Mouse (Mus musculus) heart, embryonic 11.5 days (tissue): Measurements from ENCODE around the gene Rln1. TPM values are rescaled to one million over a fixed set of nuclear protein-coding genes. Genes with fewer than 3 reads are reported as not detected.

Source experiments
- ATAC-seq: fragments of 200-750 bp; cut with Nextera tagmentation; replicated peaks from 2 replicates; pipeline ENCODE4 v1.8.0; 2017; ENCODE audit warnings: moderate library complexity; ENCODE audit not compliant: insufficient number of reproducible peaks, low FRiP score, low TSS enrichment
- H3K27ac ChIP-seq: fragments of 300-500 bp; sonication (generic); 2 replicates; pipeline ENCODE4 v1.5.1; 2014; ENCODE audit warnings: mild to moderate bottlenecking, low read depth, low read length
- H3K27me3 ChIP-seq: fragments of 300-500 bp; sonication (generic); 2 replicates; pipeline ENCODE4 v1.6.1; 2014; ENCODE audit warnings: mild to moderate bottlenecking, low read length, mixed read lengths; ENCODE audit not compliant: control insufficient read depth, insufficient read depth
- H3K36me3 ChIP-seq: fragments of 300-500 bp; sonication (generic); 2 replicates; pipeline ENCODE4 v1.6.1; 2014; ENCODE audit warnings: mild to moderate bottlenecking, low read length, moderate library complexity, mixed read lengths; ENCODE audit not compliant: control insufficient read depth, insufficient read depth
- H3K4me1 ChIP-seq: fragments of 300-500 bp; sonication (generic); 2 replicates; pipeline ENCODE4 v1.6.1; 2014; ENCODE audit warnings: low read length; ENCODE audit not compliant: control insufficient read depth, insufficient read depth
- H3K4me2 ChIP-seq: fragments of 300-500 bp; sonication (generic); 2 replicates; pipeline ENCODE4 v1.6.1; 2014; ENCODE audit warnings: mild to moderate bottlenecking, moderate library complexity
- H3K4me3 ChIP-seq: fragments of 300-500 bp; sonication (generic); 2 replicates; pipeline ENCODE4 v1.5.1; 2014; ENCODE audit warnings: low read depth, low read length
- H3K9ac ChIP-seq: fragments of 300-500 bp; sonication (generic); 2 replicates; pipeline ENCODE4 v1.6.1; 2014; ENCODE audit warnings: mild to moderate bottlenecking, low read depth, low read length, moderate library complexity
- H3K9me3 ChIP-seq: fragments of 300-500 bp; sonication (generic); replicated peaks from 2 replicates; pipeline ENCODE4 v1.6.1; 2016; ENCODE audit warnings: low read length; ENCODE audit not compliant: control insufficient read depth
- WGBS: fragments of 180-500 bp; shearing (Covaris S2); extraction: QIAGEN DNeasy Blood & Tissue Kit; methylation state at CpG from one replicate; pipeline ENCODE4 v1.1.7; 2014; ENCODE audit not compliant: insufficient replicate concordance; 5-methylcytosine and 5-hydroxymethylcytosine counted together
- polyA plus RNA-seq: library from polyadenylated mRNA; unstranded; fragments of >200 nt; fragmentation: Nextera tagmentation; extraction: Ambion mirVana; gene quantifications from 2 replicates; pipeline ENCODE4 v1.2.1, GENCODE M21; 2014

Gene Rln1
- polyA plus RNA-seq, 1 experiment from 2014 or later = 0.60 TPM

DNA sequence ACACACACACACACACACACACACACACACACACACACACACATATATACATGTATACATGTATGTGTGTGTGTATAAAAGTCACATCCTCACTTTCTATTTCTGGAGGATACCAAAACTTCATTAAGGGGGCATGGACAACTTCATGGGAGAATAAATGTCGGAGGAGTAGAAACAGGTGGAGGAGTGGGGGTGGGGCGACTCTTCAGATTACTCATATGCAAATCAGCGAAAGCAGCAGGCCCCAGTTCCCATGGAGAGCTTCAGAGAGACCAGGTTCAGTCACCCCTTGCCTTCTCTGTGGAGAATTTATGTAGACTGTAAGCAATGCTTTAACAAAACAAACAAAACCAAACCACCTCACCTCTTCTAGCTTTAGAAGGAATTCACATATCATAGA lies 30.6 kb upstream of the Rln1 start:
- no peak for ATAC-seq
- Histone ChIP-seq H3K36me3 (no peaks in the 10 kb centered on the region), H3K9ac (no peak overlapping the region), H3K27me3 (peaks cover 4% of the 10 kb centered on the region; the same call in 1 of the 2 replicates), H3K4me3 (no peak overlapping the region), H3K4me2 (no peak overlapping the region), H3K9me3 (no peaks in the 10 kb centered on the region), H3K4me1 (peaks cover 5% of the 10 kb centered on the region; the same call in 1 of the 2 replicates), H3K27ac (no peak overlapping the region)
- 20% methylated on average over 3 of the region's 3 CpGs for WGBS

DNA sequence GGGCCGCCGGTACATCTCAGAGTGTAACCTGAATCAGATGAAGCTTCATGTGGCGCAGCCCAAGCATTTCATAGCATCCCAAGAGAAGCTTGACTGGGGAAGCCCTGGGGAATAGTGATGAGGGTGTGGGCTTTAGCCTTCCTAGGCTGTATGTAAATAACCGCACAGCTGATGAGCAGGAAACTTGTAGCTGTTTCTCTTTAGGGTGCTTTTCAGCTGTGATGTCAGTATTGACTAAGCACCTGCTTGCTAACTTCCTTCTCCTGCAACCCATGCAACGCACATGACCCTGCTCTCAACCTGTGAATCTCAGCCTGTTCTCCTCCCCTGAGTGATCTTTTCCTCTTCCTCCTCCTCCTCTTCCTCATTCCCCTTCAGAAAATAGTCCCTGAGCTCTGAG lies 29.6 kb upstream of the Rln1 start:
- Histone ChIP-seq H3K4me1 (peaks cover 5% of the 10 kb centered on the region; the same call in 1 of the 2 replicates), H3K9ac (no peak overlapping the region), H3K9me3 (no peaks in the 10 kb centered on the region), H3K4me3 (no peak overlapping the region), H3K27ac (no peak overlapping the region), H3K27me3 (peaks cover 4% of the 10 kb centered on the region; the same call in 1 of the 2 replicates), H3K4me2 (no peak overlapping the region), H3K36me3 (no peaks in the 10 kb centered on the region)
- ATAC-seq = no peak
- WGBS = 66% methylated on average over 5 of the region's 5 CpGs

DNA sequence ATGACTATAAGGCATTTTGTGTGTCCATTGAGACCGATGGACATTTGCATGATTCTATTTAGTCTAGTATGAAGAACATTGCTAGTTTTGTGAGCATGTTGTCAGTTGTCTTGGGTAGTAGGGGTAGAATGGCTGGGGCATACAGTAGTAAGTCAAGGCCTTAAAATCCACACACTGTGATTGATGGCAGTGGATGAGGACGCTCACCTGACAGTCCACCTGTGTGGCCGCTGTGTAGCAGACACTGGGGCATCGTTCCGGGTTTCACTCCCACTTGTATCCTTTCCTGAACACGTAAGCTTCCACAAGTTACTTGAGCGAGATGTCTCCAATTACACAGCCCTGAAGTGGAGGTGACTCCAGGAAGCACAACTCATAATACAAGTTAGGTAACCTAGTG lies 29.1 kb upstream of the Rln1 start:
- no peaks in the 10 kb centered on the region for H3K9me3 ChIP-seq
- no peak for ATAC-seq
- WGBS = 80% methylated on average over 7 of the region's 7 CpGs

DNA sequence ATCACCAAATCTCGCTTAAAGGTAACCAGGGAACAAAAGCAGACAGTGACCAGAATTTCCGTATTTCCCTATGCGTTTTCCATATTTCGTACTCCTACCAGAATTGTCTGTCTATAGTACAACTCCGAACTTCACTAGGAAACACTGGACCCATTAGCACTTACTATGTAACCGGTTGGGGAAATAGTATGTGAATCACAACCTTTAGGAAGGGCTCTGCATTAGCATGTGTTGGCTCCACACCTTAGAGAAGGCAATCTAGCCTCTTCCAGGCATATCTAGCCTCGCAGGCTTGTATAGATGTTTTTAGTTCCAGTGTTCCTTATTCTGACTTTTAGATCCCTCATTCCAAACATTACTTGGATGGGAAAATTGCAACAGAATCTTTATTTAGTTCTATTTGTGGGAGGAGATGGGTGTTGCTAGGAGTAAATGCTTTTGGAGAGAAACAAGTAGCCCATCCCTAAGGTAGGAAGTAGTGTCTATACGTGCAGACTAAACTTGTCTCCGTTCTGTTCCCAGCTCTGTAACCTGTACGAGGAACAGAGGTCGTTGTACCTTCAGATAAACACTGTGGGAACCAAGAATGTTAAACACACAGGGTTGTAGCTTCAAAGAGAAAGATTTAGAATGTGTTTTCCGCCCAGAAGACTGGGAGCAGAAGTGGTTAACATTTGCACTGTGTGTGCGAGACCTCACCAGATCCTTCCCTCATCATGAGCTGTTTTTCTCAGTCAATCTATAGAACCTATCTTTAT lies 27.9 kb upstream of the Rln1 start:
- Histone ChIP-seq H3K4me2 (peak overlapping the region; percentile 67), H3K9ac (peak overlapping the region; percentile 71), H3K4me3 (peak overlapping the region; percentile 68), H3K9me3 (no peaks in the 10 kb centered on the region), H3K36me3 (no peaks in the 10 kb centered on the region), H3K4me1 (peaks cover 5% of the 10 kb centered on the region; the same call in 1 of the 2 replicates), H3K27me3 (peaks cover 4% of the 10 kb centered on the region; the same call in 1 of the 2 replicates), H3K27ac (no peak overlapping the region)
- ATAC-seq = no peak
- WGBS = 41% methylated on average over 13 of the region's 13 CpGs

More for the DNA sequence above, 29.1 kb upstream of the Rln1 start:
- H3K36me3 ChIP-seq = no peaks in the 10 kb centered on the region
- H3K9ac ChIP-seq = no peak overlapping the region
- H3K4me1 ChIP-seq = peaks cover 5% of the 10 kb centered on the region; the same call in 1 of the 2 replicates
- peaks cover 4% of the 10 kb centered on the region; the same call in 1 of the 2 replicates for H3K27me3 ChIP-seq
- H3K4me2 ChIP-seq = no peak overlapping the region
- H3K27ac ChIP-seq = no peak overlapping the region
- no peak overlapping the region for H3K4me3 ChIP-seq

DNA sequence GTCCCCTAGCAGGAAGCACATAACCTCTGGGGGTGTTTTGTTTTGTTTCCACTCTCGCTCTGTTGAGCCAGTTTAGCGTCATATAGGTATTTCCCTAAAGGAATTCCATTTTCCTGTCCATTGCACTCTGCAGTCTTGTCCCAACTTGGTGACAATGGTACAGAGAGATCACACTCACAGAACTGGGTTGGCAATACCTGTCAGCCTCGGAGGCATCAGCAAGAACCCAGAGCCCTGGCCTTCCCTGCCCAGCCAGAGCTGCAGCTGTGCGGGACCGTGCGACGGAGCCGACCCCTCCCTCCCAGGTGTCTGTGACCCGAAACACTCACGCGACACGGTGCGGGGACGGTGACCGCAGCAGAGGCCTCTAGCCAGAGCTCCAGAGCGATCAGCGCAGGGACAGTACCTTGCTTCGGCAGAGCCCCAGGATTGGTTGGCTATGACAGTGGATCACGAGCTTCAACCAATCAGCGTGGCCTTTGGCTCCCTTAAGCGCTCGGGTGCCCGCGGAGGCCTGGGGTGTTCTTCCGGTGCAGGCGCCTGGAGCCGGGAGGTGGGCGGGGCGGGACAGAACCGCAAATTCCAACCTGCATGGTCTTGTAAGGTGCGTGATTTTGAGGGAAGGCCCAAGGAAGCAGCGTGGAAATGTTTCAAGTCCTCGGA lies 27.1 kb upstream of the Rln1 start:
- peak; percentile 98 for ATAC-seq
- WGBS = 3% methylated on average over 33 of the region's 33 CpGs
- H3K4me1 ChIP-seq = peaks cover 5% of the 10 kb centered on the region; the same call in 1 of the 2 replicates

DNA sequence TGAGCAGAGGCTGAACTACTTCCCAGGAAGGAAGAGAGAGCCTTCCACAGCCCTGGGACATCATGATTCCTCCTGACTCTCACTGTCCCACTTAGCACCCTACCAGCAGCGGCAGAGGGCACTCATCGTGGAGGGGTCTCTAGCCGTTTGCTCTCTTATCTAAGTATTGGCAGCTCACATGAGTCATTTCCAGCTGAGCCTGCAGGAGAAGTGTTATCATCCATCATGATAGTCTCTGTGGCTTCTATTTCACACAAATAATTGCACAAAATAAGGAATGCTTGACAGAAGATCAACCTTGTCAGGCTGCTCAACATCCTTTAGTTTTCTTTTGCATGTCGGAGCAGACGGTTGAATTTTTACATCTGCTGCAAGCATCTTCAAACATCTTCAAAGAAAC lies 25.8 kb upstream of the Rln1 start:
- WGBS = 46% methylated on average over 5 of the region's 5 CpGs
- Histone ChIP-seq H3K4me1 (peaks cover 5% of the 10 kb centered on the region; the same call in 1 of the 2 replicates), H3K27ac (no peak overlapping the region), H3K36me3 (no peaks in the 10 kb centered on the region), H3K9me3 (no peaks in the 10 kb centered on the region), H3K4me2 (no peak overlapping the region), H3K9ac (no peak overlapping the region), H3K27me3 (peaks cover 4% of the 10 kb centered on the region; the same call in 1 of the 2 replicates), H3K4me3 (no peak overlapping the region)
- ATAC-seq = no peak

More for the DNA sequence above, 27.1 kb upstream of the Rln1 start:
- no peaks in the 10 kb centered on the region for H3K36me3 ChIP-seq
- peaks cover 4% of the 10 kb centered on the region; the same call in 1 of the 2 replicates for H3K27me3 ChIP-seq
- H3K4me2 ChIP-seq = peak overlapping the region; percentile 67
- peak overlapping the region; percentile 68 for H3K4me3 ChIP-seq
- H3K9ac ChIP-seq = peak overlapping the region; percentile 71
- no peaks in the 10 kb centered on the region for H3K9me3 ChIP-seq
- no peak overlapping the region for H3K27ac ChIP-seq

DNA sequence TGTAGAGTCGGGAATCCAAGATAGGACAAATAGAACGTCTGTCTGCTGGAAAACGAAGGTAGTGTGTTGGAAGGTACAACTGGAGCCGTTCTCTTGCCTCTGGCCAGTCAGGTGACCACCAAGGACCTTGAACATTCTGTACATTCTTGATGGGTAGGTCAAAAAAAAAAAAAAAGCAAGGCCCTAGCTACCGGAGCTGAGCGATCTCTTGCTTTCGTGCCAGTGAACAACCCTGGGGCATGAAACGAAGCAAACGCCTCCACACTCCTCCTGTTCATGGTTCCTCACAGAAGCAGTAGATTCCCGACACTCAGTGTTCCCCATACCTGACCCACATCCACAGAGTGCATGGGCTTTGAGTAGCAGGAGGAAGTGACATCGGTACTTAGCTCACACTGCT lies 21.8 kb upstream of the Rln1 start:
- H3K27ac ChIP-seq = no peak overlapping the region
- H3K9me3 ChIP-seq = no peaks in the 10 kb centered on the region
- no peaks in the 10 kb centered on the region for H3K4me1 ChIP-seq
- no peak overlapping the region for H3K4me2 ChIP-seq
- no peak for ATAC-seq
- H3K36me3 ChIP-seq = no peaks in the 10 kb centered on the region
- H3K27me3 ChIP-seq = no peaks in the 10 kb centered on the region
- no peak overlapping the region for H3K4me3 ChIP-seq
- WGBS = 77% methylated on average over 11 of the region's 11 CpGs
- H3K9ac ChIP-seq = no peak overlapping the region

DNA sequence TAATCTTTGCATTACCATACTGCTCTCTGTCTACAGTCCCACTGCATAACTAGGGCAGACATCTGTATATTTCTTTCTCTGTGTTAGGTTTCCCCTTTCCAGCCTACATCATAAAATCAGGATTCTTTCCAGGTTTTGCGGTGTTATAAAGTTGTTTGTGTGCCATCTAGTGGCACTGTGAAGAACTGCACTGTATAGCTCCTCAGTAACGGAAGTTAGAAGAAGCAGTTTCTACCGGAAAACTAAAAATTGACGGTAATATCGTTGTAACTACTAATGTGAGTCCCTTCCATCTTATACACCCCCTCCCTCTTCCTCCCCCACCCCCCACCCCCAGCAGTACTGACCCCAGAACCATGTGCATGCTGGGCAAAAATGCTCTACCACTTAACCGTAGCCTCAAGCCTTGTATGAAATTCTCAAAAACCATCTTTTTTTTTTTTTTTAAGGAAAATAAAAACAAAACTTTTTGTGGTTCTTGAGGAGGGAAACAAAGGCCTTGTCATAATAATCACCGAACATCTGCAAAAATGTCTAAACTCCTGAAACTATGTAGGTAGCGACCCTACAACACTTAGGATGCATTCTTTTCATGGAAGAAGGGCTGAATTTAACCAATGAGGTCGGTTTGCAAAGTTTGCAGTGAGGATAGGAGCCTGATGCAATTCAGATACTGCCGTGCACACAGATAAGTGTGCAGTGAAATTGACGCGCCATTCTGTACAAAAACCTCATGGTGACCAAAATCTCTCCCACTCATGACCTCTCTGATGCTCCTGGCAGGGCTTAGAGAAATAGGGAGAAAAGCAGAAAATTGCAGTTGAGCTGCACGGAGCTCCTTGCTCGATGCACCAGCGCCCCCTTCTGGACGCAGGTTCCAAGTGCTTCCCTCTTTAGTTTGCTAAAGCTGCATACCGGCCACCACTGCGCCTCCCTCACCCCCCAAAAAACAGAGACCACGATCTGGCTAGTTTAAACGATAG lies 20.7 kb upstream of the Rln1 start:
- WGBS = 4% methylated on average over 20 of the region's 20 CpGs
- no peak for ATAC-seq
- no peaks in the 10 kb centered on the region for H3K4me1 ChIP-seq
- no peak overlapping the region for H3K27ac ChIP-seq
- peak overlapping the region; percentile 43 for H3K4me3 ChIP-seq
- no peaks in the 10 kb centered on the region for H3K9me3 ChIP-seq
- no peaks in the 10 kb centered on the region for H3K27me3 ChIP-seq
- H3K36me3 ChIP-seq = no peaks in the 10 kb centered on the region
- H3K4me2 ChIP-seq = peak overlapping the region; percentile 83
- peak overlapping the region; percentile 52; the same call in 1 of the 2 replicates for H3K9ac ChIP-seq
